Mouse (Mus musculus) bone marrow macrophage, adult 2 months (primary cell): ENCODE data around the gene Aktip.

ENCODE experiments used
- CTCF ChIP-seq: IDR thresholded peaks from 2 replicates; pipeline ENCODE4 v1.5.1; 2012; ENCODE audit warnings: low read depth, mild to moderate bottlenecking, low read length, moderate library complexity
- POLR2A ChIP-seq: IDR thresholded peaks from 2 replicates; pipeline ENCODE4 v1.6.1; 2012; ENCODE audit warnings: mild to moderate bottlenecking, low read depth, low read length, borderline replicate concordance

GRCm38 (mm10) chr8:91069834-91070233 is 129.9 kb downstream of the Aktip start, which contains the start of gene Rbl2:
- TF ChIP-seq POLR2A (no peak), CTCF (no peak)
